Mouse (Mus musculus): ENCODE results near the gene Tnfrsf8.

GRCm38 (mm10) chr4:145272763-145273162 lies 42.2 kb downstream of the Tnfrsf8 start:
- TF ChIP-seq GATA1 (IDR thresholded peaks at IDR 0.05; ENCODE audit: borderline replicate concordance, low read length): no peak
- no peak for TF ChIP-seq FLI1 (IDR thresholded peaks at IDR 0.05; ENCODE audit: low read length)

All from megakaryocyte, embryonic 14.5 days (primary cell).